ENCODE assay signal across 8 mouse cellular contexts in the genomic region with DNA sequence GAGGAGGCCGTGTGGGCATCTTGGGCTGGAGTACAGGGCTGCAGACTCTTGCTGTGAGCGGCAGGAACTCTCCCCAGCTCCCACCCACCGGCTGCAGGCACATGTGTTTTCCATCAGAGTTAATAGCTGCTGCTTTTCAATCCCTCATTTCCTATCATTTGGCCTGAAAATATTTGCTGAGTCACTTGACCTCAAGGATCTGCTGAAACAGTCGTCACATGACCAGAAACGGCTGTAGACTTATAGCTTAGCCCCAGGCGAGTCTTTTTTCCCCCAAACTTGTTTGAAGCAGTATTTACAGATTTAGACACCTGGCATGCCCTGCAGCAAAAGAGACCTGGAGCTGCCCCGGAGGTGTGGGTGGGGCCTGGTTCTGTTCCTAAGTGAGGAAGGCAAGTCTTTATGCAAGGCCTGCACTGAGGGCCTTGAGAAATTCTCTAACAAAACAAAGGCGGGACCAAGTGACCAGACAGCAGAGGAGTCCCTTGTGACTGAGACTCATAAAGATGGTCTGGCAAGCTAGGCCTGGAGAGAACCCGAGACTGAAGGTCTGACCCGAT. TPM values are rescaled to one million over a fixed set of nuclear protein-coding genes. Genes with fewer than 3 reads are reported as not detected.
A peak's percentile ranks its signal among the peaks of the same experiment; 100 is the strongest.
DNase-seq lines count a peak whose midpoint lies in the region; ATAC-seq and TF ChIP-seq lines count a peak whose summit lies in the region.

No protein-coding gene starts in this region.

- no peak for TF ChIP-seq CTCF in gastrocnemius, adult 2 months (IDR thresholded peaks at IDR 0.05)
- TF ChIP-seq CTCF in lung, embryonic 14.5 days (IDR thresholded peaks at IDR 0.05; ENCODE audit: low read depth), result no peak

- intact Hi-C loops in gastrocnemius, adult 2 months (cut with DNase I), result no loop called here

- peaks cover 6% of the 10 kb centered on the region for H3K4me1 ChIP-seq in intestine, embryonic 15.5 days (replicated peaks)
- peaks cover 9% of the 10 kb centered on the region for H3K4me1 ChIP-seq in lung, embryonic 14.5 days (ENCODE audit: insufficient read depth)

- 0 out of 2 replicates have a peak overlapping the region, but pooled peaks have one; percentile 9 for H3K4me2 ChIP-seq in intestine, embryonic 15.5 days (replicated peaks)
- no peak overlapping the region for H3K4me2 ChIP-seq in lung, embryonic 14.5 days

- peak overlapping the region; percentile 81 for H3K27ac ChIP-seq in gastrocnemius, adult 2 months
- peak overlapping the region; percentile 51 for H3K27ac ChIP-seq in intestine, embryonic 15.5 days
- H3K27ac ChIP-seq in lung, embryonic 14.5 days (ENCODE audit: low read depth), result peak overlapping the region; percentile 90

- H3K36me3 ChIP-seq in intestine, embryonic 15.5 days, result no peaks in the 10 kb centered on the region
- no peaks in the 10 kb centered on the region for H3K36me3 ChIP-seq in lung, embryonic 14.5 days (ENCODE audit: insufficient read depth)

- peak; percentile 28 to 39 for DNase-seq in urinary bladder, postnatal 36 days (ENCODE audit: low spot score in 2 of 2)
- no peak for DNase-seq in urinary bladder, adult 2 months (ENCODE audit: low spot score)
- DNase-seq in gastrocnemius, adult 2 months, result peak; percentile 73
- DNase-seq in lung, embryonic 14.5 days, result peak; percentile 89
- DNase-seq in cerebellum, adult 9-10 months, result no peak
- DNase-seq in spleen, postnatal 10 days (ENCODE audit: low spot score in 2 of 2), result no peak
- no peak for DNase-seq in layer of hippocampus, adult 8-10 months (ENCODE audit: low spot score in 2 of 2)

- H3K9ac ChIP-seq in intestine, embryonic 15.5 days, result no peak overlapping the region
- no peak overlapping the region for H3K9ac ChIP-seq in lung, embryonic 14.5 days

- no peaks in the 10 kb centered on the region for H3K9me3 ChIP-seq in intestine, embryonic 15.5 days
- no peaks in the 10 kb centered on the region for H3K9me3 ChIP-seq in lung, embryonic 14.5 days (ENCODE audit: low read depth, low read length)

- peak; percentile 79 for ATAC-seq in intestine, embryonic 15.5 days
- peak; percentile 83 for ATAC-seq in lung, embryonic 14.5 days (ENCODE audit: insufficient read depth)

- H3K4me3 ChIP-seq in gastrocnemius, adult 2 months, result no peak overlapping the region
- no peak overlapping the region for H3K4me3 ChIP-seq in intestine, embryonic 15.5 days (replicated peaks)
- no peak overlapping the region for H3K4me3 ChIP-seq in lung, embryonic 14.5 days (ENCODE audit: low read depth, low read length)

- H3K27me3 ChIP-seq in intestine, embryonic 15.5 days (replicated peaks), result no peaks in the 10 kb centered on the region
- H3K27me3 ChIP-seq in lung, embryonic 14.5 days (ENCODE audit: insufficient read depth, low read length), result no peaks in the 10 kb centered on the region

- WGBS in intestine, embryonic 15.5 days, result 26% methylated on average over 10 of the region's 10 CpGs
- 20% methylated on average over 10 of the region's 10 CpGs for WGBS in lung, embryonic 14.5 days

RNA-seq across cellular contexts. Expression of gene Slc44a3, which starts 44.9 kb away (rescaled TPM):
- polyA plus RNA-seq in urinary bladder, adult 2 months (2012; rRNA removed), result 15.7 and 18.8 TPM in 2 replicates
- not detected for total RNA-seq in gastrocnemius, adult 2 months (2021)
- 42.5 and 45.3 TPM in 2 replicates for polyA plus RNA-seq in intestine, embryonic 15.5 days (2015; fragmentation: Nextera tagmentation; extraction: Ambion mirVana)
- polyA plus RNA-seq in lung, embryonic 14.5 days (2014; fragmentation: Nextera tagmentation; extraction: Ambion mirVana), result 12.0 and 12.2 TPM in 2 replicates
- total RNA-seq in layer of hippocampus, adult 8-10 months (2022), result under 1 TPM in 2 of 4 experiments, not detected in 2; 0.27 to 0.72 TPM

Comparison
In these comparisons a context has a peak if more than half of its experiments do, and no peak if none do; other contexts are left out.
1. DNase-seq: peak in urinary bladder, postnatal 36 days (2 of 2), gastrocnemius, adult 2 months (single experiment) and lung, embryonic 14.5 days (single experiment); none in urinary bladder, adult 2 months (single experiment), cerebellum, adult 9-10 months (single experiment), spleen, postnatal 10 days (0 of 2) and layer of hippocampus, adult 8-10 months (0 of 2).
2. Peak in every context shown above with its lines, with median percentiles within 50 percentile points of each other: H3K27ac ChIP-seq.